Mouse (Mus musculus) adrenal gland (tissue): ENCODE results near the gene Cyp4a32.
"Not testable (repeated sequence)": the region's sequence is repeated elsewhere in the genome, so short reads cannot be mapped to it uniquely, and the experiment has no call there.

Experiments
- intact Hi-C: fragments of 180-260 bp; cut with DNase I; formaldehyde crosslinking; loops from one replicate; pipeline ENCODE4 v1.15.1; 2025
- long read RNA-seq, 2 experiments: library from polyadenylated mRNA; unstranded; transcript quantifications; one replicate each; pipeline ENCODE4 v2.0.0; 2020; ENCODE audit warnings: borderline replicate concordance in 1 of 2; ENCODE audit not compliant: insufficient replicate concordance in 1 of 2

Cyp4a32 gene
- long read RNA-seq, experiment 1 = 0 reads
- long read RNA-seq, experiment 2 = 0 reads

DNA sequence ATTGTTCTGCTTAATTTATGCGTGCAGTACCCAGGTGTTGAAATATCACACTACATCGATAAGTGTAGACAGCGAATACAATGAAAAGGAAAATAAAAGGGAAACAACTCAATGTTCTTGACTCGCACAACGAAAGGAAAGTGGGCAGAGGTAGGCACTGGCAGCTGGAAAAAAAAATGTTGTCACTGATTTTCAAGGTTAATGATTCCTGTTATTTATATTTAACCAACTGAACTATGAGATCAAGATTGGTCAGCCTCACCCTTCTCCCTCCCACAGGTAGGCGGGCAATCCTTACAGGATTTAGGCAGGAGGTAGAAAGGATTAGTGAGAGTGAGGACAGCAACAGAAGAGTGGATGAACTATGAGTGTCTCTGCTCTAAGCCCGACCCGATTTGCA lies at the start of gene Cyp4a32:
Gene Cyp4a32 (plus strand): TSS at position 359 of the 400 bp plus-strand sequence.
- intact Hi-C loops = not testable (repeated sequence)

DNA sequence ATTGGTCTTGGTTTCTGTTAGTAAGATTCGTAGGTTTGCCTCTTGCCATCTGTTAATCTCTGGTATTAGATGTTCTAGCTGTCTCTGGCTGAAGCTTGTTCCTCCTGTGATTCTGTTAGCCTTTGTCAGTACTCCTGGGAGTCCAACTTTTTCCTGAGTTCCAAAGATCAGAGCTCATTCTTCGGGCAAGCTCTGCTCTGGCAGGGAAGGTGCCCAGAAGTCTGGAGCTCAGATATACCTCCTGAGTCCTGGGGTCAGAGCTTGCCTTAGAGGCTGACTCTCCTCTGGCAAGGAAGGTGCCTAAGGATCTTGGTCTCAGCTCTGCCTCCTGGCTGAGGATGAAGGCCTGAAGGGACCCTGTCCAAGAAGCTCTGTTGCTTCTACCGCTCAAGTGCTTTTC lies 48.0 kb upstream of the Cyp4a32 start:
- intact Hi-C loops = no loop called here

- intact Hi-C loops = no loop called here
Measured at GRCm38 (mm10) chr4:115555513-115555912, 45.3 kb upstream of the Cyp4a32 start.

GRCm38 (mm10) chr4:115557861-115558561 lies 42.8 kb upstream of the Cyp4a32 start:
- intact Hi-C loops = no loop called here

DNA sequence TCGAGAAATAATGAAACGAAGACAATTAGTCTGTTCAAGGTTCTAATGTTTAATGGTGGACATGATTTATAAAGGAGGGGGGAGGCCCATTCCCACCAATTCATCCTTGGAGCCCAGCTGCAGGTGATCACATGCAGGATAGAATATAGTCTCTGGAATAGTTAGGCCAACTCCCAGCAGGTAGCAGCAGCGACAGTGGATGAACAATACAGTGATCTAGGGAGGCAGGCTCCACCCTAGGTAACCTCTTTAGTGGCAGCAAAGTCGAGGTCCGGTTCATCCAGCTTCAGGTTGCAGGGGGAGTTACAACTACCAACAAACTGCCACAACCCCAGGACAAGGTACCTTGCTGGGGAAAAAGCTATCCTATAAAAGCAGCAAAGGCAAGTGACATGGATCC lies 39.5 kb upstream of the Cyp4a32 start:
- intact Hi-C loops = not testable (repeated sequence)

DNA sequence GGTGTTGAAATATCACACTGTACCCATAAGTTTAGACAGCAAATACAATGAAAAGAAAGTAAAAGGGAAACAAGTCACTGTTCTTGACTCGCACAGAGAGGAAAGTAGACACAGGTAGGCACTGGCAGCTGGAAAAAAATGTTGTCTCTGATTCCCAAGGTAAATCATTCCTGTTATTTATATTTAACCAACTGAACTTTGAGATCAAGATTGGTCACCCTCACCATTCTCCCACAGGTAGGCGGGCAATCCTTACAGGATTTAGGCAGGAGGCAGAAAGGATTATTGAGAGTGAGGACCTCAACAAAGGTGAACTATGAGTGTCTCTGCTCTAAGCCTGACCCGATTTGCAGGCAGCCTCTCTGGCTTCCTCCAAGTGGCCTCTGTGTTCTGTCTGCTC lies 37.4 kb upstream of the Cyp4a32 start, which contains the start of gene Cyp4a31:
Gene Cyp4a31 (plus strand): TSS at position 249 of the 400 bp plus-strand sequence.
- intact Hi-C loops = no loop called here

DNA sequence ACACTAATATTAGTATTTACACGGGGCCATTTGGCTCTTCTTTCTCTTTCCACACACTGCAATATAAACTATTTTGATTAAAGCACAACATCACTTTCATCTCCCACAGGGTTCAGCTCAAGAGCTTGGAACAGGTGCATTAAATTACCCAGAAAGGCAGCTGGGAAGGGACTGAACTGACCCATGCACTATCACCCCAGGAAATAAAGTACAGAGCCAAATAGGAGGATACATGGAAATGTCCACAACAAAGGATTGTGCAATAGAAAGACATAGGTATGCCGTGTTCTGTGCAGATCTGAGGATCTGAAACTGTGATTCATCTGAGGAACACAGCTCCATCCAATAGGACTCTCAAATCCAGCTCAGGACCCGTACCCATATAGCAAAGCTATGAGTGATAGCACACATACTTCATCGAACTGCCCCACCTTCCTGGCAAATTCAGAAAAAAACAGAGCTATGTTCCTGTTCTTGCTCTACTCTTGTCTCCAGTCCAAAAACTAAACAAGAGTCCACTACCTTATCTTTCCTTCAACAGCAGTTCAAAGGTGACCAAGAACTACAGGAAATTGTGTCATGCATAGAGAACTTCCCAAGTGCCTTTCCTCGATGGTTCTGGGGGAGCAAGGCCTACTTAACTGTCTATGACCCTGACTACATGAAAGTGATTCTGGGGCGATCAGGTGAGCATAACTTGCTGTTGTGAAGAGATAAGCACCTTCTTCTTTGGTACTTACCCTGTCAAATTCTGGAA lies 36.1 kb upstream of the Cyp4a32 start:
- intact Hi-C loops = not testable (repeated sequence)

- intact Hi-C loops = no loop called here
Measured at GRCm38 (mm10) chr4:115575255-115575654, 25.5 kb upstream of the Cyp4a32 start.

DNA sequence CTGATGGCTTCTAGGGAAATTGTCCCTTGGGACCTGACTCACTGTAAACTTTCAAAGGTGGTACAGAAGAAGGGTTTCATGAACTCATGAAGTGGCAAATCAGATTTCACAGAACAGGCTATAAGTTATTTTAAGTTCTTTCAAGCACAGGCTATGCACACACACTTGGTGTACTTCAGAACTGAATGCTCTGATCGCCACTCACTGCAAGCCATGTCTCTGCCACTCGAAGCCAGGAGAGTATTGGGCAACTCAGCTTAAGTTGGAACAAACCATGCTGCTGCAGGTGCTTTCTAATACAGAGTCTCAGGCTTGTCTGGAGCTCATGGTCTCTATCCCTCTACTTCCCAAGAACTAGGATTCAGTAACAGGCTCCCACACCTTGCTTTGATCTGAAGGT lies 25.0 kb upstream of the Cyp4a32 start:
- intact Hi-C loops = no loop called here

- intact Hi-C loops = no loop called here
Measured at GRCm38 (mm10) chr4:115583036-115583435, 17.7 kb upstream of the Cyp4a32 start.

DNA sequence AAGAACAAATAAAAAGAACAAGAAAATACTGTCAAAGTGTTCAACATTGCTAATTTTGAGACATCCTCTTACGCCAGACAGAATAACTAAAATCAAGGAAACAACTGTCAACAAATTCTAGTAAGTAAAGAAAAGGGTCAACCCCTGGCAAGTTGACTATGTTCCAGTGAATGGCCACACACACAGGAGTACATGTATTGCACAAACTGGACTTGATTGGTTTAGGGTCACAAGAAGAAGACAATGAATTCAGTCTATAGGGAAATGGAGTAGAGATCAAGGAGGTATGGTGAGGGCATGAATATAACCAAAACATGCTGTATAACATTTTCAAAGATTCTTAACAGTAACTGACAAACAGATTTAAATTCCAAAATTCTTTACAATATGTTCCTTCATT lies 4.4 kb upstream of the Cyp4a32 start:
- intact Hi-C loops = no loop called here

DNA sequence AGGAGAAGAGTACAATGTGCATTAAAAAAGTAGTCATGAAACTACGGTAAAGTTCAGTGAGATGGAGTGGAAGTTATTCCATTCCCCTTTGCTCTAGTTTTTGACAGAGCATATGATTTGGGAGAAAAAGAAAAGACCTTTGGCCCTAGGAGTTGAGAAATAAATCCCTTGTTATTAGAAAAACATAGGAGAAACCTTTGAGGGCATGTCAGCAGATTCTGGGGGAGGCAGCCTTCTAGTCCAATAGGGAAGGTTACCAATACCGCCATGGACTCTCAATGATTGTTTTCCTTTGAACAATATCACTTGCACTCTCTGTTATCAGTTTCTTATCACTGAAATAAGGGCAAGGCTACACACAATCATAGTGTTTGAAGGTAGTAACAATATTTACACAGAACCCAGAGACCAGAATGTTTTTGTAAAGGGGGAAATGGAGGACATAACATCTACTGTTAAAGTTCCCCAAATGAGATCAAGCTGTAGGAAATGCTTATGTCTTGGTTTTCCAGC lies 3.9 kb upstream of the Cyp4a32 start:
- intact Hi-C loops = no loop called here

- intact Hi-C loops = no loop called here
Measured at GRCm38 (mm10) chr4:115614005-115614404, 13.2 kb downstream of the Cyp4a32 start.

GRCm38 (mm10) chr4:115625560-115625959 lies 24.8 kb downstream of the Cyp4a32 start:
- intact Hi-C loops = not testable (repeated sequence)

DNA sequence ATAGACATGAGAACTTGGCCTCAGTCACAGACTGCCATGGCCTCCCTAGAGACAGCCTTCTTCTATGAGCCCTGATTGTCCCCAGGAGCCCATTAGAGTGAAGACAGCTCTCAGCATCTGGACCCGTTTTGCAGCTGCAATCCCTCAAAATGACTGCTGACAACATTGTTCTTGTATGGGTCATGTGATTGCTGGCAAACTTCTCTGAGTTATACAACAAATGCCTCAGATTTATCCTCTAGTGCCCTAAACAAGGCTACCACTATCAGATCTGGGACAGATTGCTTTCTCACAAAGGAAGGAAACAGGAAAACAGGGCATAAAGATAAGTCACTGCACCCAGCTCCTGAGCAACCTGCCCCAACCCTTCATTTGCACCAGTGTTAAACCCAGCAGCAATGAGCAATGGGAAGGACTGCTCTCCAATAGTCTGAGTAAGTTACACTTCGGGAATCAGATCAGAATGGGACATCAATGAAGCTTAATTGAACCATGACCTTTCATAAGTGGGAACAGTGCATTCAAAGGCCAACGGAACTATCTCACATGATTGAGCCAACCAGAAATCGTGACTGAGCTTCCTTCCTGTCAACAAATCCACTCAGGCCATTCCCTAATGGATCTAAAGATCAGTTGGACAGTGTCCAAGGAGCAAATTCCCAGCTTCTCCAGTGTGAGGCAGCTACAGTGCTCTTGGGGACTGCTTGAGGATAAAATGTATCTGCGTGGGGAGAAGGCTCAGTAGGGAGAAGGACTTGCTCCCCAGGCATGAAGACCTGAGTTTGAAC lies 42.4 kb downstream of the Cyp4a32 start:
- intact Hi-C loops = no loop called here

DNA sequence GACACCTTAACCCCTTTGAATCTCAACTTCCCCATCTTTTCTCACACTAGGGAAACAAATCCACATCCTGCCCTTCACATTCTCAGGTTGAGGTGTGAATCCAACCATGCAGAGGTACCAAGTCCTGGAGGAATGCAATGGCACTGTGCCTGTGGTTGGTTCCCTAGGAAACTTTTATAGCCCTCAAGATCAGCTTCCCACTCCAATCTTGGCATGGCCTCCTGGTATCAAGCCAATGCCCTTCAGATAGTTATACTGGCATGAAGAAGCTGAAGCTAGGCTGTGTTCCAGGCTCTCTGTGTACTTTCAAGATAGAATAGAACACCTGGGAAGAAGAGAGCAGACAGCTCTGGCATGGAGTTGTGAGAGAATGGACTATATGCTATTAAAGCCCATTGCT lies 44.6 kb downstream of the Cyp4a32 start:
- intact Hi-C loops = no loop called here

DNA sequence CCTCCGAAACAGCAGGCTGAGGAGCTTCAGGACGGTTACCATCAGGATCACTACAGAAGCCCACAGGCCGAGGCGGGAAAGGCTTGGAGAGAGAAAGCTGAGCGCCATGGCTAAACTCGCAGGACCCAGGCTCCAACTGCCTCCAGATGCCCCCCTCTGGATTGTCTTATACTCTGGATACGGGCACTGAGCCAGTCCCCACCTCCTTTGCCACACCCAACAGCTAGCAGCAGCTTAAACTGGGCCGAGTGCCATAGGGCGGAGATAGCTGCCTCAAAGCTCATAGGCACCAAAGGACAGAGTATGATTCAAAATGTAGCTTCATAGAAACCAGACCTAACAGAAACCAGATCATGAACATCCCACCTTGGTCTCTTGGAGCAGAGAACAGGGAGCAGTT lies 46.8 kb downstream of the Cyp4a32 start, which contains the start of gene Cyp4b1:
Gene Cyp4b1 (minus strand): TSS at position 144 of the 400 bp plus-strand sequence.
- intact Hi-C loops = no loop called here

- intact Hi-C loops = no loop called here
Measured at GRCm38 (mm10) chr4:115648752-115649151, 48.0 kb downstream of the Cyp4a32 start.

- intact Hi-C loops = no loop called here
Measured at GRCm38 (mm10) chr4:115649344-115649743, 48.6 kb downstream of the Cyp4a32 start.

DNA sequence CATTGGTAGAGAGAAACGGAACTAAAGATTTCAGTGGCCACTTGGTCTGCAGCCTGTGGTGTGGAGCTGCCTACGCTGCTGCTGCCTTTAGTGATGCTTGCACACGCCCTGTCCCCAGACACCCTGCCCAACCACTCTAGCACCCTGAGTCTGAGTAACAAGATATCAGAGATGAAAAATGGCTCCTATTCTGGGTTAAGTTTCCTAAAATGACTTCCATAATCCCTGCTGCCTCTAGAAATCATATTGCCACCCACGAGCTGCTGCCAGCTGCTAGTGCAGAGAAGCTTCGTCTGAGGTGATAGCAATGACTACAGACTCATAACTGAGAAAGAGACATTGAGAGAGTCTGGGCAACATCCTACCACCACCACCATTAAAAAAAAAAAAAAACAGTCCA lies 50.1 kb downstream of the Cyp4a32 start:
- intact Hi-C loops = no loop called here

DNA sequence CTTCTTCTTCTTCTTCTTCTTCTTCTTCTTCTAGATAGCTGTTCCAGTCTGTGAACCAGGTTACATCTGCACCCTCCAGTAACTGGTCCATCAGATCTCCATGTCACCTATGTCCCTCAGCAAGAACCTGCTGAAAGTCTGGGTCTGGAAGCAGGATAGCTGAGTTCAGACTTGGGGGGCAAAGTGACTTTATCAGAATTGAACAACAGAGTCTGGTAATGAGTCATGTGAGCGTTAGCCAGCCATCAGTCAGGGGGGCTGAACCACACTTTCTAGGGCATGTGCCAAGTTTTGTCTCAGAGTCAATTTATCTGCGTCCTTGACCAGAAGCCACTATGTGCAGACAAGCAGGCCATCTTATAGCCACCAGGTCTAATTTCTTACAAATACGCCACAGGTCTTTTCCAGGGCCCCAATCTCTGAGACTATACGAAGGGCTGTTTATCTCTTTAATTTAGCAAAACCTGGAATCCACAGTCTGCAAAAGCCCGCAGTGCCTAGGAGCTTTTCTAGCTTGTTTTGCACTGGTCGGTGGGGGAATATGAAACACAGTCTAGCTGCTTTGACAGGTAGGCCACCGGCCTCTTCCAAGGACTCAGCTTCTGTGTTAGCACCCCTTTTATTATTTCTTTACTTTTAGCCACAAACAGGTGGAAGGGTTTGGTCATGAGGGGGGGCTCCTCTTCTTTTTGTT lies 55.2 kb downstream of the Cyp4a32 start:
- intact Hi-C loops = not testable (repeated sequence)
